Mouse (Mus musculus) left cerebral cortex, postnatal 4 days (tissue): ENCODE results near the gene Fibin. TPM values are rescaled to one million over a fixed set of nuclear protein-coding genes. Genes with fewer than 3 reads are reported as not detected.

ENCODE experiments used
- DNase-seq: peaks from one replicate; pipeline ENCODE4 v3.0.0-alpha.2; 2022
- intact Hi-C: fragments of 180-260 bp; cut with DNase I; formaldehyde crosslinking; loops from one replicate; pipeline ENCODE4 v1.15.1; 2025
- total RNA-seq, 2 experiments: library from RNA; stranded (reverse); gene quantifications; 2 replicates each; pipeline ENCODE4 v1.2.3; 2021

The Fibin gene
- total RNA-seq, result 1 to 10 TPM; 3.4 to 4.4 TPM

- DNase-seq, result peak; percentile 28
- intact Hi-C loops, result loop anchor here (10.0 kb wide), 1 partner anchor 128 kb away; no protein-coding TSS in a partner anchor
These were observed at the start of gene Fibin for GRCm38 (mm10) chr2:110362432-110363283. Fibin (minus strand) TSS chr2:110363183.

- intact Hi-C loops, result no loop called here
- DNase-seq, result no peak
These were observed 48.4 kb upstream of the Fibin start for GRCm38 (mm10) chr2:110411428-110411827.

- intact Hi-C loops, result no loop called here
- DNase-seq, result no peak
These were observed 45.8 kb upstream of the Fibin start for GRCm38 (mm10) chr2:110408757-110409156.

- intact Hi-C loops, result no loop called here
- DNase-seq, result no peak
These were observed 29.8 kb upstream of the Fibin start for GRCm38 (mm10) chr2:110392714-110393336.

GRCm38 (mm10) chr2:110390736-110391409 is 27.9 kb upstream of the Fibin start:
- intact Hi-C loops, result no loop called here
- no peak for DNase-seq

- intact Hi-C loops, result no loop called here
- no peak for DNase-seq
These were observed 16.8 kb upstream of the Fibin start for GRCm38 (mm10) chr2:110379811-110380210.

GRCm38 (mm10) chr2:110376660-110377059 is 13.7 kb upstream of the Fibin start:
- intact Hi-C loops, result no loop called here
- DNase-seq, result no peak

- DNase-seq, result no peak
- intact Hi-C loops, result no loop called here
These were observed 12.5 kb upstream of the Fibin start for GRCm38 (mm10) chr2:110375475-110375874.

- intact Hi-C loops, result no loop called here
- no peak for DNase-seq
These were observed 10.2 kb upstream of the Fibin start for GRCm38 (mm10) chr2:110373186-110373585.

GRCm38 (mm10) chr2:110367382-110367887 is 4.5 kb upstream of the Fibin start:
- intact Hi-C loops, result loop anchor here (10.0 kb wide), 1 partner anchor 133 kb away; no protein-coding TSS in a partner anchor
- DNase-seq, result no peak

- DNase-seq, result no peak
- intact Hi-C loops, result loop anchor here (10.0 kb wide), 1 partner anchor 131 kb away; no protein-coding TSS in a partner anchor
These were observed 2.4 kb upstream of the Fibin start for GRCm38 (mm10) chr2:110365401-110365800.

GRCm38 (mm10) chr2:110363855-110364254 is 872 bp upstream of the Fibin start:
- DNase-seq, result no peak
- intact Hi-C loops, result loop anchor here (10.0 kb wide), 1 partner anchor 129 kb away; no protein-coding TSS in a partner anchor

GRCm38 (mm10) chr2:110353302-110353970 is 9.5 kb downstream of the Fibin start:
- intact Hi-C loops, result no loop called here
- no peak for DNase-seq

- DNase-seq, result no peak
- intact Hi-C loops, result no loop called here
These were observed 11.1 kb downstream of the Fibin start for GRCm38 (mm10) chr2:110351843-110352251.

GRCm38 (mm10) chr2:110351406-110351805 is 11.6 kb downstream of the Fibin start:
- DNase-seq, result no peak

GRCm38 (mm10) chr2:110328953-110329352 is 34.0 kb downstream of the Fibin start:
- DNase-seq, result no peak
- intact Hi-C loops, result no loop called here

More at GRCm38 (mm10) chr2:110351406-110351805, 11.6 kb downstream of the Fibin start:
- intact Hi-C loops, result no loop called here

- DNase-seq, result no peak
- intact Hi-C loops, result no loop called here
These were observed 43.0 kb downstream of the Fibin start for GRCm38 (mm10) chr2:110319949-110320348.

GRCm38 (mm10) chr2:110319266-110319665 is 43.7 kb downstream of the Fibin start:
- intact Hi-C loops, result no loop called here
- DNase-seq, result no peak

- no peak for DNase-seq
- intact Hi-C loops, result no loop called here
These were observed 44.3 kb downstream of the Fibin start for GRCm38 (mm10) chr2:110318719-110319118.

GRCm38 (mm10) chr2:110316116-110316883 is 46.7 kb downstream of the Fibin start:
- intact Hi-C loops, result no loop called here
- DNase-seq, result no peak
